Mouse (Mus musculus): Measurements from ENCODE around the gene Tvp23b. TPM values are rescaled to one million over a fixed set of nuclear protein-coding genes. Genes with fewer than 3 reads are reported as not detected.

Tvp23b gene
- polyA plus RNA-seq, 1 experiment, result 5.5 TPM

DNA sequence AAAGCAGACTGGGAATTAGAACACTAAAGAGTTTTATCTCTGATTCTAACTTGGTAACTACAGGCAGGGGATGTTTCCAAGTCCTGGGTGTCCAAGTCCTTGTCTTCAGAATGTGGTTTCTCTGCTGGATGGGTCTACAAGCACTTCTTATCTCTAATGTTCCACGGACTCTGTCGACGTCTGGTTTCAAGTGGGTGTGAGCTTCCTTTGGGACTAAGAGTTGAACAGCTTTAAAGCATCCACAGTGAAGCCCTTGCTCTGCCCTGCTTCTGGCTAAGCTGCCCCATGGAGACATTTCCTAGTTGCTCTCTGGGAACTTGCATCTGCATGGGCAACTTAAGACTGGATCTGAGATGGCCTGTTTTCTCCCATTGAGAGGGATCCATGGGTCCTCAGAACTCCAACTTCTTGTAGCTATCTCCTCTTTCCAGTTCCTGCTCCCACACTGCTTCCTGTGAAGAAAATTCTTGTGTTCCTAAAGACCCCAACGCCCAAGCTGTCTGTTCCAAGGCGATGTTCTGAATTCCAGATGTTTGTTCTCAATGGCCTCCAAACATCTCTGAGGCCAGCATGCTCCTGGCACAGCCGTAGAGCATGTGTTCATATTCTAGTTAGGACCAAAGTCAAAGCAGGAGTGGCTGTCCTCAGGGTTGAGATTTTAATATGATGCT is 45.0 kb downstream of the Tvp23b start:
- Histone ChIP-seq H3K4me1 (ENCODE audit: control insufficient read depth, insufficient read depth, insufficient read length, low read length) (peaks cover 5% of the 10 kb centered on the region; the same call in 1 of the 2 replicates), H3K4me3 (ENCODE audit: low read depth, low read length) (no peak overlapping the region)
- WGBS, result 60% methylated on average over 6 of the region's 6 CpGs

DNA sequence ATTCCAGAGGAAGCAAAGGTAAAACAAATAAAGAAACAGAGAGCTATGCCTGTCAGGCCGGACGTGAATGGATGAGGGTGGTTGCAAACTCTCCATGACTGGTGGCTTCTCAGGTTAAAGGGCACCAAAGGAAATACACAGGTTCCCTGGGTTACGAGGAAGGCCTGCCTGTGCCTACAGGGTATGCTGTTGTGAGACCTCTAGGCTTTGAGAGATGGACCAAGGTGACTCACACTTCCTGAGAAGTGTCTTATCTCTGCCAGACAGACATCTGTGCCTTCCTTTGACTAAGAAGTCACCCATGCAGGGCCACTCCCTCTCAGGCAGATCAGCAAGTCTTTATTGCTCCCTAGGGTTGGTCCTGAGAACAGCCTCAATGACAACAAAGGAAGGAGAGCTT is 50.5 kb downstream of the Tvp23b start:
- no peak overlapping the region for H3K27ac ChIP-seq (ENCODE audit: insufficient read depth, low read depth, low read length)

More for the DNA sequence above, 45.0 kb downstream of the Tvp23b start:
- TF ChIP-seq CTCF (IDR thresholded peaks at IDR 0.05; ENCODE audit: extremely low read depth, insufficient read length, insufficient replicate concordance, low read depth, low read length) (no peak), POLR2A (IDR thresholded peaks at IDR 0.05; ENCODE audit: low read depth, low read length) (no peak)
- H3K36me3 ChIP-seq (ENCODE audit: control insufficient read depth, insufficient read depth, low read length), result no peaks in the 10 kb centered on the region
- H3K27me3 ChIP-seq (ENCODE audit: control insufficient read depth, insufficient read depth, low read length), result no peaks in the 10 kb centered on the region
- peak overlapping the region; percentile 30 for H3K27ac ChIP-seq (ENCODE audit: insufficient read depth, low read depth, low read length)

DNA sequence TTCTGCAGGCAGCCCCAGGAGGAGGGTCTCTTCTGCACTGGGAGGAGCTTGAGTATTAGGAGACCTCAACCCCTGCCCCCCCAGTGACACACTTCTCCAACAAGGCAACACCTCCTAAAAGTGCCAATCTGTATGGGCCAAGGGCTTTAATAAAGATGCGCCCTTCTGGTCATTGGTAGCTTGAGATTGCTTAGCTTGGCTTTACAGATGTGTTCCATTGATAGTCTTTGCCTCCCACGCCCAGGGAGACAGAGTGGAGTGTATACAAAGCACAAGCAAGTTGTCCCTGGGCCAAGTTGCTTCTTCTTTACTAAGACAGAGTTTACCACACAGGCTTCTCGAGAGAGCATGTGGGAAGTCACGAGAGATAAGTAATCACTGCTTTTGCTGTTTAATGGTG is 51.3 kb downstream of the Tvp23b start:
- H3K27me3 ChIP-seq (ENCODE audit: control insufficient read depth, insufficient read depth, low read length), result no peaks in the 10 kb centered on the region
- 63% methylated on average over 4 of the region's 4 CpGs for WGBS
- H3K4me1 ChIP-seq (ENCODE audit: control insufficient read depth, insufficient read depth, insufficient read length, low read length), result no peaks in the 10 kb centered on the region
- H3K27ac ChIP-seq (ENCODE audit: insufficient read depth, low read depth, low read length), result no peak overlapping the region
- no peak for TF ChIP-seq POLR2A (IDR thresholded peaks at IDR 0.05; ENCODE audit: low read depth, low read length)
- no peak for TF ChIP-seq CTCF (IDR thresholded peaks at IDR 0.05; ENCODE audit: extremely low read depth, insufficient read length, insufficient replicate concordance, low read depth, low read length)
- H3K36me3 ChIP-seq (ENCODE audit: control insufficient read depth, insufficient read depth, low read length), result no peaks in the 10 kb centered on the region
- no peak overlapping the region for H3K4me3 ChIP-seq (ENCODE audit: low read depth, low read length)

More for the DNA sequence above, 50.5 kb downstream of the Tvp23b start:
- TF ChIP-seq POLR2A (IDR thresholded peaks at IDR 0.05; ENCODE audit: low read depth, low read length) (no peak), CTCF (IDR thresholded peaks at IDR 0.05; ENCODE audit: extremely low read depth, insufficient read length, insufficient replicate concordance, low read depth, low read length) (no peak)
- H3K36me3 ChIP-seq (ENCODE audit: control insufficient read depth, insufficient read depth, low read length), result no peaks in the 10 kb centered on the region
- H3K27me3 ChIP-seq (ENCODE audit: control insufficient read depth, insufficient read depth, low read length), result no peaks in the 10 kb centered on the region
- no peak overlapping the region for H3K4me3 ChIP-seq (ENCODE audit: low read depth, low read length)
- WGBS, result 36% methylated on average over 3 of the region's 3 CpGs
- no peaks in the 10 kb centered on the region for H3K4me1 ChIP-seq (ENCODE audit: control insufficient read depth, insufficient read depth, insufficient read length, low read length)

DNA sequence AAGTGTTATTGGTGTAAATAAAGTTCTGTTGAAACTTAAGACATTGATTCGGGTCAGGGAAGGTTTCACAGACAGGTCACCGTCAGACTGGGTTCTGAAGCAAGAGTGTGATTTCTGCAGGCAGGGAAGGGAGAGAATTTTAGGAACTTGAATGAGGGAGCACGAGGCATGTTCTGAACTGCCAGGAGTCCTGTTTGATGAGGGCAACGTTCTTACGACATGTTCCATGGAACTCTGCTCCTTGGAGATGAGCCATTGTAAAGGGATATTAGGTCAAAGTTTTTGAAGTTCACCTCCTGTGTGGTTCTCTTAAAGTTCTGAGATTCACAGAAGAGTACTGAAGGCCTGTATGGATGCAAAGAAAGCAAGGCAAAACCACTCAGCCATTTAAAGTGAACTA is 51.9 kb downstream of the Tvp23b start:
- no peak for TF ChIP-seq CTCF (IDR thresholded peaks at IDR 0.05; ENCODE audit: extremely low read depth, insufficient read length, insufficient replicate concordance, low read depth, low read length)
- no peak for TF ChIP-seq POLR2A (IDR thresholded peaks at IDR 0.05; ENCODE audit: low read depth, low read length)
- WGBS, result 62% methylated on average over 5 of the region's 5 CpGs
- no peak overlapping the region for H3K4me3 ChIP-seq (ENCODE audit: low read depth, low read length)
- no peaks in the 10 kb centered on the region for H3K27me3 ChIP-seq (ENCODE audit: control insufficient read depth, insufficient read depth, low read length)
- no peaks in the 10 kb centered on the region for H3K4me1 ChIP-seq (ENCODE audit: control insufficient read depth, insufficient read depth, insufficient read length, low read length)
- no peak overlapping the region for H3K27ac ChIP-seq (ENCODE audit: insufficient read depth, low read depth, low read length)
- H3K36me3 ChIP-seq (ENCODE audit: control insufficient read depth, insufficient read depth, low read length), result no peaks in the 10 kb centered on the region

DNA sequence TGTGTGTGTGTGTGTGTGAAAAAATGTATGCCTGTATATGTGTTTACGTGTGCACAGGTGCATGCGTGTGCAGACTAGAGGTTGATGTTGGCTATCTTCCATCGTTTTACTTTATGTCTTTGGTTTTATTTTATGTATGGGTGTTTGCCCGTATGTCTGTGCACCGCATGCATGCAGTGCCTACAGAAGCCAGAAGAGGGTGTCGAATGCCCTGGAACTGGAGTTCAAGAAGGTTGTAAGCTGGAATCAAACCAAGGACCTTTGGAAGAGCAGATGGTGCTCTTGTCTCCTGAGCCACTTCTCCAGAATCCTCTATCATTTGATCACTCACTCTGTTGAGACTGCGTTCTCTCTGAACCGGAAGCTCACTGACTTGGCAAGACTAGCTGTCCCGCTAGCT is 53.8 kb downstream of the Tvp23b start:
- Histone ChIP-seq H3K4me1 (ENCODE audit: control insufficient read depth, insufficient read depth, insufficient read length, low read length) (no peaks in the 10 kb centered on the region), H3K36me3 (ENCODE audit: control insufficient read depth, insufficient read depth, low read length) (no peaks in the 10 kb centered on the region), H3K27me3 (ENCODE audit: control insufficient read depth, insufficient read depth, low read length) (no peaks in the 10 kb centered on the region), H3K27ac (ENCODE audit: insufficient read depth, low read depth, low read length) (no peak overlapping the region), H3K4me3 (ENCODE audit: low read depth, low read length) (no peak overlapping the region)
- no peak for TF ChIP-seq POLR2A (IDR thresholded peaks at IDR 0.05; ENCODE audit: low read depth, low read length)
- no peak for TF ChIP-seq CTCF (IDR thresholded peaks at IDR 0.05; ENCODE audit: extremely low read depth, insufficient read length, insufficient replicate concordance, low read depth, low read length)
- WGBS, result 82% methylated on average over 9 of the region's 9 CpGs

DNA sequence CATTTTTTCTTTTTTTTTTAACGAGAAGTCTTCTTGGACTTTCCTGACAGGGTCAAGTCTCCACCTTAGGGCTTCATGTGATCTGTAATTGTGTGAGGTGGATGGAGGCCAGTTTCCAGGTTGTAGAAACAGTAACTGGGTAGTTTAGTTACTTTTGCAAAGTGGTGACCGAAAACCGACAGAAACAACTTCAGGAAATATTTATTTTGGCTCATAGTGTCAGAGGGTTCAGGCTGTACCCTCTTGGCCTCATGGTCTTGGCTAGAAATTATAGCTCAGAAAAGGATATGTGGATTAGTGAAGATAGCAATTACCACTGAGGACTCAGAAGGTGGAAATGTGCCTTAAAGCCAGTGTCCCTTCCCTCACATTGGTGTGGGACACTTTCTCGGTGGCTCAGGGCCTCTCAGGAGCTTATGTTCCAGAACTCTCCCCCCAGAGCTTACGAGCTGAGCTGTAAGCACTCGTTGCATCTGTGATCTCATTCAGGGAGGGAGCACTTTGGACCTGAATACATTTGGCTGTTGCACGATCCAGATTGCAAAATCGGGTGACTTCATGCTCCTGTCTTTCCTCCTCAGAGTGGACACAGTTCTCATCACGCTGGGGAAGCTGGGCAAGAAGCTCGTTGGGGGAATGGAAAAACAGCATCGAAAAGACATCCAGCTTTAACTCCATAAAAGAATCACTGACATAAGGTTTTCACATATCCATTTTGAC is 55.7 kb downstream of the Tvp23b start:
- no peaks in the 10 kb centered on the region for H3K4me1 ChIP-seq (ENCODE audit: control insufficient read depth, insufficient read depth, insufficient read length, low read length)
- no peaks in the 10 kb centered on the region for H3K36me3 ChIP-seq (ENCODE audit: control insufficient read depth, insufficient read depth, low read length)
- no peak overlapping the region for H3K27ac ChIP-seq (ENCODE audit: insufficient read depth, low read depth, low read length)
- TF ChIP-seq CTCF (IDR thresholded peaks at IDR 0.05; ENCODE audit: extremely low read depth, insufficient read length, insufficient replicate concordance, low read depth, low read length) (no peak), POLR2A (IDR thresholded peaks at IDR 0.05; ENCODE audit: low read depth, low read length) (no peak)
- no peaks in the 10 kb centered on the region for H3K27me3 ChIP-seq (ENCODE audit: control insufficient read depth, insufficient read depth, low read length)
- no peak overlapping the region for H3K4me3 ChIP-seq (ENCODE audit: low read depth, low read length)
- WGBS, result 69% methylated on average over 11 of the region's 11 CpGs

DNA sequence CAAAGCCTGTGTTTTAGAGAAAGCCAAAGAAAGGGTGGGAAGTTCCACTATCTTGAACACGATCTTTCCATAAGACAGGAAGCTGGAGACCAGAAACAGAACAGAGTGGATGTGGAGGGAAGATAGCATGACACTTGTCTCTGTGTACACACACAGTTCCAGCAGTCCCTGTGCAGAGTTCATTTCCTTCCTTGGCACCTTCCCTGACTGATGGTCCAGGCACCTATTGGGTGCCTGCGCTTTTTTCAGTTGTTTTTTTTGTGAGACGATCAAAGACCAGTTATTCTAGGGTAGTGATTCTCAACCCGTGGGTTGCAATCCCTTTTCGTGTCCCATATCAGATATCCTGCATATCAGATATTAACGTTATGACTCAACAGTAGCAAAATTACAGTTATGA is 58.7 kb downstream of the Tvp23b start:
- Histone ChIP-seq H3K27ac (ENCODE audit: insufficient read depth, low read depth, low read length) (no peak overlapping the region), H3K4me1 (ENCODE audit: control insufficient read depth, insufficient read depth, insufficient read length, low read length) (no peaks in the 10 kb centered on the region), H3K36me3 (ENCODE audit: control insufficient read depth, insufficient read depth, low read length) (no peaks in the 10 kb centered on the region), H3K4me3 (ENCODE audit: low read depth, low read length) (no peak overlapping the region), H3K27me3 (ENCODE audit: control insufficient read depth, insufficient read depth, low read length) (no peaks in the 10 kb centered on the region)
- 63% methylated on average over 6 of the region's 6 CpGs for WGBS
- no peak for TF ChIP-seq CTCF (IDR thresholded peaks at IDR 0.05; ENCODE audit: extremely low read depth, insufficient read length, insufficient replicate concordance, low read depth, low read length)
- no peak for TF ChIP-seq POLR2A (IDR thresholded peaks at IDR 0.05; ENCODE audit: low read depth, low read length)
